Mouse (Mus musculus) embryonic facial prominence, embryonic 11.5 days (tissue): ENCODE measurements around the gene Hrh3. TPM values are rescaled to one million over a fixed set of nuclear protein-coding genes. Genes with fewer than 3 reads are reported as not detected.

Experiments
- ATAC-seq: fragments of 200-750 bp; cut with Nextera tagmentation; replicated peaks from 2 replicates; pipeline ENCODE4 v1.8.0; 2017; ENCODE audit warnings: low read depth; ENCODE audit not compliant: insufficient number of reproducible peaks, low FRiP score, low TSS enrichment
- DNase-seq: peaks from one replicate; pipeline ENCODE4 v3.0.0-alpha.2; 2015; ENCODE audit warnings: low spot score
- H3K27ac ChIP-seq: fragments of 300-500 bp; sonication (generic); replicated peaks from 2 replicates; pipeline ENCODE4 v1.5.1; 2014; ENCODE audit warnings: mild to moderate bottlenecking, low read depth, low read length, control low read depth
- H3K27me3 ChIP-seq: fragments of 300-500 bp; sonication (generic); 2 replicates; pipeline ENCODE4 v1.6.1; 2014; ENCODE audit warnings: mild to moderate bottlenecking, low read length, moderate library complexity, mixed read lengths; ENCODE audit not compliant: control insufficient read depth, insufficient read depth
- H3K36me3 ChIP-seq: fragments of 300-500 bp; sonication (generic); replicated peaks from 2 replicates; pipeline ENCODE4 v1.6.1; 2014; ENCODE audit warnings: low read depth, mild to moderate bottlenecking, low read length, moderate library complexity, mixed read lengths; ENCODE audit not compliant: control insufficient read depth, insufficient read depth
- H3K4me1 ChIP-seq: fragments of 300-500 bp; sonication (generic); 2 replicates; pipeline ENCODE4 v1.6.1; 2014; ENCODE audit warnings: low read length, mixed read lengths; ENCODE audit not compliant: control insufficient read depth, insufficient read depth
- H3K4me2 ChIP-seq: fragments of 300-500 bp; sonication (generic); 2 replicates; pipeline ENCODE4 v1.6.1; 2014; ENCODE audit warnings: low read depth, mild to moderate bottlenecking, control low read depth, low read length, moderate library complexity
- H3K4me3 ChIP-seq: fragments of 300-500 bp; sonication (generic); 2 replicates; pipeline ENCODE4 v1.5.1; 2014; ENCODE audit warnings: low read depth, low read length, control low read depth
- H3K9ac ChIP-seq: fragments of 300-500 bp; sonication (generic); replicated peaks from 2 replicates; pipeline ENCODE4 v1.6.1; 2014; ENCODE audit warnings: mild to moderate bottlenecking, control low read depth, low read length
- H3K9me3 ChIP-seq: fragments of 300-500 bp; sonication (generic); replicated peaks from 2 replicates; pipeline ENCODE4 v1.6.1; 2016; ENCODE audit warnings: mild to moderate bottlenecking, low read length, inconsistent platforms, mixed read lengths; ENCODE audit not compliant: control insufficient read depth
- WGBS: fragments of 180-500 bp; shearing (Covaris S2); extraction: QIAGEN DNeasy Blood & Tissue Kit; methylation state at CpG from one replicate; pipeline ENCODE4 v1.1.7; 2014; 5-methylcytosine and 5-hydroxymethylcytosine counted together
- polyA plus RNA-seq: library from polyadenylated mRNA; unstranded; fragments of >200 nt; fragmentation: Nextera tagmentation; extraction: Ambion mirVana; gene quantifications from 2 replicates; pipeline ENCODE4 v1.2.1, GENCODE M21; 2014

Gene Hrh3
- polyA plus RNA-seq, 1 experiment from 2014 or later: 0.41 TPM

GRCm38 (mm10) chr2:180103151-180103977 is 924 bp downstream of the Hrh3 start:
- H3K27ac ChIP-seq: no peak overlapping the region; the same call in 1 of the 2 replicates
- H3K9me3 ChIP-seq: no peaks in the 10 kb centered on the region
- ATAC-seq (no peak), DNase-seq (no peak)
- no peaks in the 10 kb centered on the region for H3K36me3 ChIP-seq
- peaks cover 2% of the 10 kb centered on the region; the same call in 1 of the 2 replicates for H3K4me1 ChIP-seq
- peaks cover 62% of the 10 kb centered on the region for H3K27me3 ChIP-seq
- peak overlapping the region; percentile 97 for H3K4me2 ChIP-seq
- 1% methylated on average over 53 of the region's 57 CpGs for WGBS
- H3K4me3 ChIP-seq: peak overlapping the region; percentile 43
- H3K9ac ChIP-seq: peak overlapping the region; percentile 9; the same call in 1 of the 2 replicates

- WGBS: 9% methylated on average over 15 of the region's 15 CpGs
- Histone ChIP-seq H3K9ac (no peak overlapping the region), H3K9me3 (no peaks in the 10 kb centered on the region), H3K4me1 (peaks cover 2% of the 10 kb centered on the region; the same call in 1 of the 2 replicates), H3K4me3 (no peak overlapping the region), H3K36me3 (no peaks in the 10 kb centered on the region), H3K27me3 (peaks cover 48% of the 10 kb centered on the region), H3K27ac (no peak overlapping the region), H3K4me2 (no peak overlapping the region)
- DNase-seq (no peak), ATAC-seq (no peak)
These were observed 4.8 kb downstream of the Hrh3 start for GRCm38 (mm10) chr2:180099529-180099928.

GRCm38 (mm10) chr2:180098167-180098566 is 6.1 kb downstream of the Hrh3 start:
- Histone ChIP-seq H3K27me3 (peaks cover 35% of the 10 kb centered on the region), H3K36me3 (no peaks in the 10 kb centered on the region), H3K4me2 (no peak overlapping the region), H3K9ac (no peak overlapping the region), H3K4me3 (no peak overlapping the region), H3K9me3 (no peaks in the 10 kb centered on the region), H3K4me1 (no peaks in the 10 kb centered on the region), H3K27ac (no peak overlapping the region)
- DNase-seq (no peak), ATAC-seq (no peak)
- 39% methylated on average over 5 of the region's 5 CpGs for WGBS

GRCm38 (mm10) chr2:180097585-180097984 is 6.7 kb downstream of the Hrh3 start:
- Histone ChIP-seq H3K36me3 (no peaks in the 10 kb centered on the region), H3K4me1 (no peaks in the 10 kb centered on the region), H3K4me3 (no peak overlapping the region), H3K9me3 (no peaks in the 10 kb centered on the region), H3K4me2 (no peak overlapping the region), H3K27me3 (peaks cover 29% of the 10 kb centered on the region), H3K9ac (no peak overlapping the region), H3K27ac (no peak overlapping the region)
- 64% methylated on average over 3 of the region's 3 CpGs for WGBS
- no peak for DNase-seq
- no peak for ATAC-seq

- Histone ChIP-seq H3K27me3 (peaks cover 12% of the 10 kb centered on the region), H3K4me2 (no peak overlapping the region), H3K27ac (no peak overlapping the region), H3K4me3 (no peak overlapping the region), H3K9me3 (no peaks in the 10 kb centered on the region), H3K4me1 (no peaks in the 10 kb centered on the region), H3K36me3 (no peaks in the 10 kb centered on the region), H3K9ac (no peak overlapping the region)
- peak; percentile 7 for DNase-seq
- 0 out of 2 replicates have a peak, but pooled peaks have one; percentile 32 for ATAC-seq
- WGBS: 32% methylated on average over 5 of the region's 5 CpGs
These were observed 8.6 kb downstream of the Hrh3 start for GRCm38 (mm10) chr2:180095711-180096110.

GRCm38 (mm10) chr2:180090285-180090684 is 14.0 kb downstream of the Hrh3 start:
- Histone ChIP-seq H3K4me2 (no peak overlapping the region), H3K27ac (no peak overlapping the region), H3K4me1 (no peaks in the 10 kb centered on the region), H3K9ac (no peak overlapping the region), H3K4me3 (no peak overlapping the region), H3K36me3 (no peaks in the 10 kb centered on the region), H3K9me3 (no peaks in the 10 kb centered on the region), H3K27me3 (no peaks in the 10 kb centered on the region)
- ATAC-seq (no peak), DNase-seq (no peak)
- WGBS: 54% methylated on average over 11 of the region's 11 CpGs

- Histone ChIP-seq H3K4me2 (no peak overlapping the region), H3K4me1 (no peaks in the 10 kb centered on the region), H3K36me3 (no peaks in the 10 kb centered on the region), H3K27ac (no peak overlapping the region), H3K27me3 (no peaks in the 10 kb centered on the region), H3K4me3 (no peak overlapping the region), H3K9me3 (no peaks in the 10 kb centered on the region), H3K9ac (no peak overlapping the region)
- DNase-seq (no peak), ATAC-seq (no peak)
- 91% methylated on average over 4 of the region's 4 CpGs for WGBS
These were observed 16.8 kb downstream of the Hrh3 start for GRCm38 (mm10) chr2:180087472-180087871.

GRCm38 (mm10) chr2:180086637-180087027 is 17.7 kb downstream of the Hrh3 start:
- Histone ChIP-seq H3K9me3 (no peaks in the 10 kb centered on the region), H3K4me3 (no peak overlapping the region), H3K36me3 (no peaks in the 10 kb centered on the region), H3K9ac (no peak overlapping the region), H3K27ac (no peak overlapping the region), H3K27me3 (no peaks in the 10 kb centered on the region), H3K4me2 (no peak overlapping the region), H3K4me1 (no peaks in the 10 kb centered on the region)
- no peak for ATAC-seq
- 85% methylated on average over 5 of the region's 5 CpGs for whole genome bisulfite sequencing
- DNase-seq: no peak
